Mouse (Mus musculus) retina, postnatal 1 day (tissue): Measurements from ENCODE around the gene Zpr1.

ENCODE experiments used
- DNase-seq: peaks from one replicate; pipeline ENCODE4 v3.0.0-alpha.2; 2012

Zpr1 gene

GRCm38 (mm10) chr9:46272677-46273454 is at the start of gene Zpr1:
Zpr1 (plus strand) TSS chr9:46273064.
- peak; percentile 97 for DNase-seq

- DNase-seq: no peak
These were observed 49.8 kb upstream of the Zpr1 start for GRCm38 (mm10) chr9:46223090-46223489.

GRCm38 (mm10) chr9:46224101-46224500 is 48.8 kb upstream of the Zpr1 start:
- DNase-seq: no peak

- DNase-seq: no peak
These were observed 47.8 kb upstream of the Zpr1 start for GRCm38 (mm10) chr9:46224945-46225660.

GRCm38 (mm10) chr9:46227064-46227614 is 45.7 kb upstream of the Zpr1 start:
- no peak for DNase-seq

GRCm38 (mm10) chr9:46228491-46228890 is 44.4 kb upstream of the Zpr1 start, which contains the start of gene Apoa1:
Apoa1 (plus strand) TSS chr9:46228580.
- DNase-seq: no peak

GRCm38 (mm10) chr9:46229573-46230449 is 43.1 kb upstream of the Zpr1 start:
- peak; percentile 92 for DNase-seq

GRCm38 (mm10) chr9:46230450-46230975 is 42.4 kb upstream of the Zpr1 start:
- DNase-seq: no peak

- DNase-seq: no peak
These were observed 37.7 kb upstream of the Zpr1 start for GRCm38 (mm10) chr9:46235196-46235595.

- no peak for DNase-seq
These were observed 37.4 kb upstream of the Zpr1 start, which contains the start of gene Apoc3 for GRCm38 (mm10) chr9:46235596-46235648. Apoc3 (minus strand) TSS chr9:46235636.

- DNase-seq: no peak
These were observed 37.2 kb upstream of the Zpr1 start for GRCm38 (mm10) chr9:46235649-46236048.

- DNase-seq: no peak
These were observed 34.0 kb upstream of the Zpr1 start for GRCm38 (mm10) chr9:46238850-46239249.

GRCm38 (mm10) chr9:46240526-46241153 is 32.2 kb upstream of the Zpr1 start, which contains the start of gene Apoa4:
Apoa4 (plus strand) TSS chr9:46240696.
- DNase-seq: no peak

- no peak for DNase-seq
These were observed 31.0 kb upstream of the Zpr1 start for GRCm38 (mm10) chr9:46241818-46242217.

- DNase-seq: no peak
These were observed 29.7 kb upstream of the Zpr1 start for GRCm38 (mm10) chr9:46243122-46243521.

GRCm38 (mm10) chr9:46243584-46243983 is 29.3 kb upstream of the Zpr1 start:
- DNase-seq: no peak

- DNase-seq: peak; percentile 92
These were observed 26.0 kb upstream of the Zpr1 start for GRCm38 (mm10) chr9:46246752-46247324.

GRCm38 (mm10) chr9:46256177-46256576 is 16.7 kb upstream of the Zpr1 start:
- DNase-seq: no peak

GRCm38 (mm10) chr9:46256658-46257385 is 16.0 kb upstream of the Zpr1 start:
- no peak for DNase-seq

GRCm38 (mm10) chr9:46257546-46257945 is 15.3 kb upstream of the Zpr1 start:
- DNase-seq: no peak

- DNase-seq: no peak
These were observed 13.8 kb upstream of the Zpr1 start for GRCm38 (mm10) chr9:46259111-46259510.

- DNase-seq: no peak
These were observed 11.7 kb upstream of the Zpr1 start for GRCm38 (mm10) chr9:46261131-46261530.
